Mouse (Mus musculus) midbrain, embryonic 14.5 days (tissue): ENCODE data around the gene Olfr323. TPM values are rescaled to one million over a fixed set of nuclear protein-coding genes. Genes with fewer than 3 reads are reported as not detected.

Experiments used
- ATAC-seq: fragments of 200-750 bp; cut with Nextera tagmentation; 2 replicates; pipeline ENCODE4 v1.8.0; 2017; ENCODE audit warnings: moderate number of reproducible peaks, moderate library complexity; ENCODE audit not compliant: low FRiP score, low TSS enrichment
- DNase-seq: peaks from one replicate; pipeline ENCODE4 v3.0.0-alpha.2; 2015
- H3K27ac ChIP-seq: fragments of 300-500 bp; sonication (generic); replicated peaks from 2 replicates; pipeline ENCODE4 v1.5.1; 2014; ENCODE audit warnings: mild to moderate bottlenecking, low read depth, low read length, moderate library complexity
- H3K27me3 ChIP-seq: fragments of 300-500 bp; sonication (generic); 2 replicates; pipeline ENCODE4 v1.6.1; 2014; ENCODE audit warnings: low read length, control low read depth, mixed read lengths; ENCODE audit not compliant: control insufficient read depth, insufficient read depth
- H3K36me3 ChIP-seq: fragments of 300-500 bp; sonication (generic); 2 replicates; pipeline ENCODE4 v1.6.1; 2014; ENCODE audit warnings: low read length, control low read depth; ENCODE audit not compliant: control insufficient read depth, insufficient read depth
- H3K4me1 ChIP-seq: fragments of 300-500 bp; sonication (generic); 2 replicates; pipeline ENCODE4 v1.6.1; 2014; ENCODE audit warnings: mild to moderate bottlenecking, antibody characterized with exemption, low read length, control low read depth; ENCODE audit not compliant: control insufficient read depth, insufficient read depth
- H3K4me2 ChIP-seq: fragments of 300-500 bp; sonication (generic); 2 replicates; pipeline ENCODE4 v1.6.1; 2014; ENCODE audit warnings: mild to moderate bottlenecking, low read length, moderate library complexity
- H3K4me3 ChIP-seq: fragments of 300-500 bp; sonication (generic); replicated peaks from 2 replicates; pipeline ENCODE4 v1.5.1; 2014; ENCODE audit warnings: low read depth, low read length
- H3K9ac ChIP-seq: fragments of 300-500 bp; sonication (generic); replicated peaks from 2 replicates; pipeline ENCODE4 v1.6.1; 2014; ENCODE audit warnings: mild to moderate bottlenecking, low read length, moderate library complexity
- H3K9me3 ChIP-seq: fragments of 300-500 bp; sonication (generic); 2 replicates; pipeline ENCODE4 v1.6.1; 2016; ENCODE audit warnings: low read length, control low read depth, mixed read lengths; ENCODE audit not compliant: control insufficient read depth
- WGBS: fragments of 180-500 bp; shearing (Covaris S2); extraction: QIAGEN DNeasy Blood & Tissue Kit; methylation state at CpG from one replicate; pipeline ENCODE4 v1.1.7; 2014; 5-methylcytosine and 5-hydroxymethylcytosine counted together
- polyA plus RNA-seq: library from polyadenylated mRNA; unstranded; fragments of >200 nt; fragmentation: Nextera tagmentation; extraction: Ambion mirVana; gene quantifications from 2 replicates; pipeline ENCODE4 v1.2.1, GENCODE M21; 2014

Olfr323 gene
- polyA plus RNA-seq, 1 experiment from 2014 or later = not detected

GRCm38 (mm10) chr11:58613359-58613758 is 16.9 kb downstream of the Olfr323 start:
- Histone ChIP-seq H3K27ac (no peak overlapping the region), H3K9ac (no peak overlapping the region), H3K9me3 (no peaks in the 10 kb centered on the region), H3K4me1 (no peaks in the 10 kb centered on the region), H3K27me3 (no peaks in the 10 kb centered on the region), H3K36me3 (no peaks in the 10 kb centered on the region), H3K4me3 (no peak overlapping the region), H3K4me2 (no peak overlapping the region)
- ATAC-seq (no peak), DNase-seq (no peak)
- 88% methylated on average over 3 of the region's 3 CpGs for WGBS

DNA sequence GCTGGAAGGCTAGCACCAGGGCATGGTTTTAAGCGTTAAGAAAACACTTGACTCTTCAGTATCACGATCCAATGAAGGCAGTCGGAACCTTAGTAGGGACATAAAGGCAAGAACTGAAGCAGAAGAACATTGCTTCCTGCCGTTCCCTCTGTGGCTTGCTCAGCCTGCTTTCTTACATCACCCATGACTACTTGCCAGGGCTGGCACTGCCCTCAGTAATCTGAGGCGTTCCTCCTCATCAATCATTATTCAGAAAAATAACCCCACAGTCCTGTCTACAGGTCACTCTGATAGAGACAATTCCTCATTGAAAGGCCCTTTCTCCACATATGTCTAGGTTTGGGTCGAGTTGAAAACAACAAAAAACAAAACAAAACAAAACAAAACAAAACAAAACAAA is 23.3 kb downstream of the Olfr323 start:
- no peaks in the 10 kb centered on the region for H3K4me1 ChIP-seq
- H3K36me3 ChIP-seq = no peaks in the 10 kb centered on the region
- ATAC-seq (no peak), DNase-seq (no peak)
- WGBS = 85% methylated on average over 6 of the region's 6 CpGs
- no peaks in the 10 kb centered on the region for H3K9me3 ChIP-seq
- H3K27me3 ChIP-seq = no peaks in the 10 kb centered on the region
- no peak overlapping the region for H3K9ac ChIP-seq
- H3K4me2 ChIP-seq = no peak overlapping the region
- H3K27ac ChIP-seq = no peak overlapping the region
- H3K4me3 ChIP-seq = no peak overlapping the region

DNA sequence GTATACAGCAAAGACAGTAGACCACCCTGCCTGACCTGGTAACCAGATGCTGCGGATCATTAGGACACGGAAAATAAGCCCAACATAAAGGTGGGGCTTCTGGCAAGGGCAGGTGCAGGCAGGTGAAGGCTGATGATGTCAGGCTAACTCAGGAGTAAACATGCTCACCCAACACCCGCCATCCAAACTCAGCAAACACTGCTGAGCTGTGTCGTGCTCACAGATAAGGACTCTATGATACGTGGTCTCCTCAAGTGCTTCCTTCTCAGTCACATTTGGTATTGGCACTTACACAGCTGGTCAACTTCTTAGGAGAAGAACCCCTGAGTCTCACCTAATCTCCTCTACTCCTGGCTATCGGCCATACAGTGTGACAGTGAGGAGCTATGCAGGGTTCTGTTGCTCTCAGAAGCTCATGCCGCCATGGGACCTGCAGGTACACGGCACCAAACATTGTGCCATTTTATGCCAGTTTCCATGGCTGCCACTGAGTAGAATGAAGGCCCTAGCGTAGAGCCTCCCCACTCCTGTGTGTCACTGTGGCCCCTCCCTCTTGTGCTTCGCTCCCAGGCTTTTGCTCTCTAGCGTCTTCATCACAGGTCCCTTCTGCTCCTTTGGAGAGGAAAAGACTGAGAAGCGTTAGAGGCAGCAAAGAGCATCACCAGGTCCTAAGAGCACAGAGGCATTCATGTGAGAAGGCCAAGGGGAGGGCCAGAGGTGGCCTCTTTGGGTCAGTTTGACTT is 24.0 kb downstream of the Olfr323 start:
- WGBS = 89% methylated on average over 12 of the region's 12 CpGs
- no peak overlapping the region for H3K4me2 ChIP-seq
- no peaks in the 10 kb centered on the region for H3K27me3 ChIP-seq
- H3K4me3 ChIP-seq = no peak overlapping the region
- no peak overlapping the region for H3K27ac ChIP-seq
- H3K4me1 ChIP-seq = no peaks in the 10 kb centered on the region
- ATAC-seq (no peak), DNase-seq (no peak)
- no peaks in the 10 kb centered on the region for H3K9me3 ChIP-seq
- H3K36me3 ChIP-seq = no peaks in the 10 kb centered on the region
- no peak overlapping the region for H3K9ac ChIP-seq

DNA sequence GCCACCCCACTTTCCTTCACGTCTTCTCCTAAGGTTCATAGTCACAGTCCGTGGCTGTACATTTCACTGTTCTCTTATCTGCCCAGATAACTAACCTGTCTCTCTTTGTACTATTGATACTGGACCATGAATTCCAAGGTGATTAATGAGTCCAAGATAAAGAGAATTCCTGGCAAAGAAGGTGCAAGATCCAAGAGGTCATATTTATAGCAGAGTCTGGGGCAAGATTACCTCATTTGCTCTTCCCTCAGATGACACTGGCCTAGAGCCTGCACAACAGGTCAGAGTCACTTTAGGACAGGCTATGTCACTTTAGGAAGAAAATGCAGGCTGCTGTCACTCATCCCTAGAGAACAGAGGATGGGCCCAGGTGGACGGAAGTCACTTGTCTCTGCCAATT is 25.1 kb downstream of the Olfr323 start:
- Histone ChIP-seq H3K4me3 (no peak overlapping the region), H3K27ac (no peak overlapping the region), H3K9ac (no peak overlapping the region), H3K36me3 (no peaks in the 10 kb centered on the region), H3K4me1 (no peaks in the 10 kb centered on the region), H3K4me2 (no peak overlapping the region), H3K27me3 (no peaks in the 10 kb centered on the region), H3K9me3 (no peaks in the 10 kb centered on the region)
- DNase-seq = no peak
- no peak for ATAC-seq
- WGBS = 92% methylated on average over 3 of the region's 3 CpGs

- ATAC-seq (no peak), DNase-seq (no peak)
- 73% methylated on average over 2 of the region's 2 CpGs for WGBS
- no peaks in the 10 kb centered on the region for H3K4me1 ChIP-seq
- H3K4me3 ChIP-seq = no peak overlapping the region
- H3K4me2 ChIP-seq = no peak overlapping the region
- no peaks in the 10 kb centered on the region for H3K27me3 ChIP-seq
- no peak overlapping the region for H3K9ac ChIP-seq
- no peaks in the 10 kb centered on the region for H3K9me3 ChIP-seq
- no peak overlapping the region for H3K27ac ChIP-seq
- H3K36me3 ChIP-seq = no peaks in the 10 kb centered on the region
Measured at GRCm38 (mm10) chr11:58604688-58605087, 25.6 kb downstream of the Olfr323 start.

DNA sequence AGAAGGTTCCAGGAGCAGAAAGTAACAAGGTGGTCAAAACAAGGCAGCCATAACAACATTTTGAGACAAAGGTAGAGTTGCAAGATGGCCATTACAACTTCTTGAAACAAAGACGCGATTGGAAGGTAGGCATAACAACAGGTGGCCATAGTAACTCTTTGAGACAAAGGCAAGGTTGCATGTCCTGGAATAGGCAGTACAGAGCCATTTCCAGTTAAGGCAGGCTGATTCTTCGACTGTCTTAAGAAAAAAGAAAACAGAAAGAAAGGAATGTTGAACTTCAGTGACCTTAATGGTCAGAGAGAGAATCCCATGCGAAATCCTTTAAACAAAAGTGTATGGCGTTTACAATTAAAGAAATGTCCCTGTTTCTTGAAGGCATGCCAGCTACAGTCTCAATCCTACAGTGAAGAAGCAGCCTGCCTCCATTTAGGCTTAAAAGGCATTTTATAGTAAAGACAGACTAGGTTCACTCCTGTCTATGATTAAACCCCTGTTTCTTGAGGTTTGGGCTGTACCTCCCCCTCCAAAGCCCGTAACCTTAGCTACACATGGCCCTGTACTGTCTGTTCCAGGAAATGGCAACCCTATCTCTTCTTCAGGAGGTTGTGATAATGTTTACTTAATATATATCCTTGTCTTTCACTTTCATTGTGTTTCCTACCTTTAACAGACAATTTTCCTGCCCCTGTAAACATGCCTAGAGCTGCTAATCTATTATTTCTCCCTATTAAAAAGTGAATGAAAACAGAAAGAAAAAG is 27.3 kb downstream of the Olfr323 start:
- no peak overlapping the region for H3K27ac ChIP-seq
- H3K4me1 ChIP-seq = no peaks in the 10 kb centered on the region
- no peak overlapping the region for H3K4me2 ChIP-seq
- DNase-seq (no peak), ATAC-seq (no peak)
- no peaks in the 10 kb centered on the region for H3K9me3 ChIP-seq
- H3K9ac ChIP-seq = no peak overlapping the region
- H3K4me3 ChIP-seq = no peak overlapping the region
- no peaks in the 10 kb centered on the region for H3K27me3 ChIP-seq
- H3K36me3 ChIP-seq = no peaks in the 10 kb centered on the region
- WGBS = 86% methylated on average over 6 of the region's 6 CpGs

DNA sequence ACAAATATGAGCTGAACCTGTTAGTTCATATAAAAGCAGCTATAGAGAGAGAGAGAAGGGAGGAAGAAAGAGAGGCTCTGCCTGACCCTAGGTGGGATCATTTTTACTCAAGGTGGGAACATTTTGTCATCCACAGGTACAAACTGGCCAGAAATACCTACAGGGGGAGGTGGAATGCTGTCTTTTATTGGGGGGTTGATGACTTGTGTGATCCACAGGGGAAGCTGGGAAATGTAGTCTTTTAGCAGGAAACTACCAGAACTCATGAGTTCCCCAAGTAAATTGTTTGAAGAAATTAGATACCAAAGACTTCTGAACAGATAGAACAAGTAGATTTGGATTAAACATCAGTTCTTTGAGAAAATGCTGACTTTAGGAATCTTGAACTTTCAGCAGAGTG is 28.2 kb downstream of the Olfr323 start:
- H3K36me3 ChIP-seq = no peaks in the 10 kb centered on the region
- no peak overlapping the region for H3K9ac ChIP-seq
- H3K9me3 ChIP-seq = no peaks in the 10 kb centered on the region
- H3K4me1 ChIP-seq = no peaks in the 10 kb centered on the region
- H3K27ac ChIP-seq = no peak overlapping the region
- no peak overlapping the region for H3K4me2 ChIP-seq
- no peak overlapping the region for H3K4me3 ChIP-seq
- DNase-seq (no peak), ATAC-seq (no peak)
- no peaks in the 10 kb centered on the region for H3K27me3 ChIP-seq

- H3K9me3 ChIP-seq = no peaks in the 10 kb centered on the region
- H3K36me3 ChIP-seq = no peaks in the 10 kb centered on the region
- H3K9ac ChIP-seq = no peak overlapping the region
- no peak overlapping the region for H3K4me2 ChIP-seq
- ATAC-seq (no peak), DNase-seq (no peak)
- no peaks in the 10 kb centered on the region for H3K4me1 ChIP-seq
- H3K27me3 ChIP-seq = no peaks in the 10 kb centered on the region
- H3K4me3 ChIP-seq = no peak overlapping the region
- H3K27ac ChIP-seq = no peak overlapping the region
- 86% methylated on average over 13 of the region's 13 CpGs for WGBS
Measured at GRCm38 (mm10) chr11:58597837-58598236, 32.5 kb downstream of the Olfr323 start.

- Histone ChIP-seq H3K9ac (no peak within 1 kb of the TSS), H3K9me3 (no peaks in the 10 kb centered on the region), H3K36me3 (no peaks in the 10 kb centered on the region), H3K4me1 (no peaks in the 10 kb centered on the region), H3K4me2 (no peak within 1 kb of the TSS), H3K27me3 (no peaks in the 10 kb centered on the region), H3K4me3 (no peak within 1 kb of the TSS), H3K27ac (no peak within 1 kb of the TSS)
- WGBS = 87% methylated on average over 6 of the region's 6 CpGs
- DNase-seq = no peak
- no peak for ATAC-seq
Measured at GRCm38 (mm10) chr11:58594814-58595213, 35.5 kb downstream of the Olfr323 start, which contains the start of gene Olfr324. Gene Olfr324, plus strand, starts transcription at chr11:58595114.
